Mouse (Mus musculus) ES-Bruce4 (cell line): Measurements from ENCODE around the gene Nsmf.

ENCODE experiments used
- CTCF ChIP-seq: IDR thresholded peaks from one replicate; pipeline ENCODE4 v1.8.1; 2011; ENCODE audit warnings: low read depth, low read length
- POLR2A ChIP-seq: IDR thresholded peaks from one replicate; pipeline ENCODE4 v1.8.1; 2011; ENCODE audit warnings: low read length; ENCODE audit not compliant: insufficient read depth

GRCm38 (mm10) chr2:25078967-25079366 is 24.8 kb downstream of the Nsmf start:
- TF ChIP-seq CTCF (no peak), POLR2A (no peak)
